Mouse (Mus musculus) WW6 (cell line): ENCODE results near the gene Nom1.
"Not testable (repeated sequence)": the region's sequence is repeated elsewhere in the genome, so short reads cannot be mapped to it uniquely, and the experiment has no call there.

Source experiments
- DNase-seq: peaks from one replicate; pipeline ENCODE4 v3.0.0-alpha.2; 2013; ENCODE audit warnings: low read depth, low spot score

Gene Nom1

GRCm38 (mm10) chr5:29434228-29434871 is at the start of gene Nom1:
Nom1 (plus strand) TSS chr5:29434664.
- DNase-seq = peak; percentile 78

GRCm38 (mm10) chr5:29387591-29387990 is 46.9 kb upstream of the Nom1 start:
- no peak for DNase-seq

GRCm38 (mm10) chr5:29388181-29388943 is 46.1 kb upstream of the Nom1 start:
- DNase-seq = no peak

GRCm38 (mm10) chr5:29388944-29389765 is 45.3 kb upstream of the Nom1 start:
- DNase-seq = no peak

- no peak for DNase-seq
These were observed 36.0 kb upstream of the Nom1 start for GRCm38 (mm10) chr5:29398427-29398826.

GRCm38 (mm10) chr5:29410854-29411253 is 23.6 kb upstream of the Nom1 start:
- DNase-seq = no peak

GRCm38 (mm10) chr5:29413041-29413440 is 21.4 kb upstream of the Nom1 start:
- DNase-seq = no peak

GRCm38 (mm10) chr5:29423330-29423729 is 11.1 kb upstream of the Nom1 start:
- DNase-seq = not testable (repeated sequence)

GRCm38 (mm10) chr5:29434872-29435358 is 451 bp downstream of the Nom1 start:
- no peak for DNase-seq

GRCm38 (mm10) chr5:29435491-29435890 is 1.0 kb downstream of the Nom1 start:
- no peak for DNase-seq

GRCm38 (mm10) chr5:29436728-29437127 is 2.3 kb downstream of the Nom1 start:
- DNase-seq = not testable (repeated sequence)

- DNase-seq = no peak
These were observed 10.8 kb downstream of the Nom1 start for GRCm38 (mm10) chr5:29445275-29445674.

- DNase-seq = no peak
These were observed 17.9 kb downstream of the Nom1 start for GRCm38 (mm10) chr5:29452352-29452751.

- DNase-seq = no peak
These were observed 22.6 kb downstream of the Nom1 start for GRCm38 (mm10) chr5:29456895-29457656.

- no peak for DNase-seq
These were observed 28.7 kb downstream of the Nom1 start for GRCm38 (mm10) chr5:29462943-29463686.

- peak; percentile 55 for DNase-seq
These were observed 33.3 kb downstream of the Nom1 start for GRCm38 (mm10) chr5:29467489-29468350.

- no peak for DNase-seq
These were observed 34.0 kb downstream of the Nom1 start for GRCm38 (mm10) chr5:29468351-29469065.

GRCm38 (mm10) chr5:29469501-29469900 is 35.0 kb downstream of the Nom1 start:
- DNase-seq = no peak

- no peak for DNase-seq
These were observed 35.8 kb downstream of the Nom1 start for GRCm38 (mm10) chr5:29470271-29470670.
